Mouse (Mus musculus) adrenal gland, adult 2 months (tissue): ENCODE results near the gene Uvssa. TPM values are rescaled to one million over a fixed set of nuclear protein-coding genes. Genes with fewer than 3 reads are reported as not detected.

Source experiments
- DNase-seq: peaks from one replicate; pipeline ENCODE4 v3.0.0; 2021
- polyA plus RNA-seq: library from polyadenylated mRNA; depleted of rRNA; stranded (reverse); fragments of >200 nt; gene quantifications from 2 replicates; pipeline ENCODE4 v1.2.3, GENCODE M21; 2012
- total RNA-seq, 2 experiments: library from RNA; stranded (reverse); gene quantifications; 2 replicates each; pipeline ENCODE4 v1.2.3; 2021

Gene Uvssa
- total and polyA plus RNA-seq, 3 experiments: 3.6 to 6.9 (median 6.3) TPM

DNA sequence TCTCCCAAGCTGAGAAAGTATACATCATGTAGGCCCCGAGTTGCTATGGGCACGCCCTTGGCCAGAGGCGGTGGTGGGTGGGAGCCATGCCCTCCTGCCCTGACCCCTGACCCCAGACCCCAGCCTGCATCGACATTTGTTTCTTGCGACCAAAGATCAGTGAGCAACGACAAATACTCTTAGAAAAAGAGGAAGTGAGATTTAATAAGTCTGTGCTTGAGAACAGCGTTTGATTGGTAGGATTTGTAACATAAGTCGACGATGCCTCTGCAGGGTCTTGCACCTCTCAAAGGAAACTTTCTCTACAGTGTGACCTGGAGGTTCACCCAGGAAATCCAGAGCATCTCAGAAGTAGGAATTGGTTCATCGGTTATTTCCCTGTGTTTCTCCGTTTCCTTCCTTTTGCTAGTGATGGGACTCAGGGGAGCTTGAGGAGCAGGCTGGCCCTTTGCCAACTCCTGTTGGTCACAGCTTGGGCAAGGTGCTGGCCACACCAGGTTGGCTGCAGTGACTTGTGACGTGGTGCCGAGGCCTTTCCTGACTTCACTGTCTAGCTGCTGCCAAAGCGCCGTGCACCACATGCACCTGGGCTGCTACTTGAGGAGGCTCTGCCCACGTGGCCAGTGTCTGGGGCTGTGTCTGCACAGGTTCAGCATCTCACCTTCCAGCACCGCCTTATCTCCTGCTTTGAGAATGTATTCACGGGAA is 5.9 kb upstream of the Uvssa start:
- no peak for DNase-seq

DNA sequence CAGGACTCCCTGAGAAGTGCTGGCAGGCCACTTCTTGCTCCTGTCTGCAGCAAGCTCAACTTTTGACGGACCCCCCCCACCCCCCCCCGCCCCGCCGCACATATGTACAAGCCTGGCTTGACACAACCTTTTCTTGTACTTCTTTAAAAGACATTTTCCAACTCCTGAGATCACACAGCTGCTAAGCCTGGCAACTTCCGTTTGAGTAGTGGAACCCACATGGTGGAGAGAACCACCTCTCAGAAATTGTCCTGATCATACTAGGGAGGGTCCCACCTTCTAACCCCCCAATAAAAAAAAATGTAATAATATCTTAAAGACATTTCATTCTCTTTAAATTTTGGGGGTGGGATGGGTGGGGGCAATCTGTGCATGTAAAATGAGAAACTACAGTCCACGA is 1.2 kb upstream of the Uvssa start:
- no peak for DNase-seq

DNA sequence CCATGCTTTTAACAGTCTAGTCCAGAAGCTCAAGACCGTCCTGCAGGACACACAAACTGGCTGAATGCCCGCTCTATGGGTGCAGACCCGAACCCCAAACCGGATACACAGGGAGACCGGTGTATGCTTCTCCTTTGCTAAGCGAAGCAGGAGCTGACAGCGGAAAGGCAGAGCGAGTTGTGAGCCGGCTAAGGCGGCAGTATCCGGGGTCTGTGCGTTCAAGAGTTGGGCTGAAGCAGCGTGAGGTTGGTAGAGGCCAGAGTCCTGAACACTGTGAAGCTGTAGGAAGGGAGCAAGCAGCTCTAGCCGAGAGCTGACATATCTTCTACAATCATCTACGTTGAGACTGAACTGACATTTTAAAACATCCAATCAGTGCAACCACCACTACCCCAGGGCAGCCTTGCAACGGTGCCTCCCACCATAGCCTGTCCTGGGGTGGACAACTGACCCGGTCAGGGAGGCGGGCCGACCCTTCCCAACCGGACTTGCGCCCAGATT is 498 bp upstream of the Uvssa start:
- DNase-seq: no peak

DNA sequence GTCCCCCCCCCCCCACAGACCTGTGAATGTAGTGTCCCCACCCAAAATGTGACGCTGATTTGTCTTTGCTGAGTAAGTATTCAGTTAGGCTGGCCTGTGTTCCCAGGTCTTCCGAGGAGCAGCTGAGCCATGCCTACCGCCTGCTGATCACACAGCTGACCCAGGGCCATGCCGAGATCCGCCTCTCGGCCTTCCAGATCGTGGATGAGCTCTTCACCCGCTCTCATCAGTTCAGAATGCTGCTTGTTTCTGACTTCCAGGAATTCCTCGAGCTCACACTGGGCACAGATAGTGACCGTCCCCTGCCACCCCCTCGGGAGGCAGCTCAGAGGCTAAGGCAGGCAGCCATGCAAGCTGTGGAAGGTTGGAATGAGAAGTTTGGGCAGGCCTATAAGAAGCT is 9.2 kb downstream of the Uvssa start:
- DNase-seq: no peak

DNA sequence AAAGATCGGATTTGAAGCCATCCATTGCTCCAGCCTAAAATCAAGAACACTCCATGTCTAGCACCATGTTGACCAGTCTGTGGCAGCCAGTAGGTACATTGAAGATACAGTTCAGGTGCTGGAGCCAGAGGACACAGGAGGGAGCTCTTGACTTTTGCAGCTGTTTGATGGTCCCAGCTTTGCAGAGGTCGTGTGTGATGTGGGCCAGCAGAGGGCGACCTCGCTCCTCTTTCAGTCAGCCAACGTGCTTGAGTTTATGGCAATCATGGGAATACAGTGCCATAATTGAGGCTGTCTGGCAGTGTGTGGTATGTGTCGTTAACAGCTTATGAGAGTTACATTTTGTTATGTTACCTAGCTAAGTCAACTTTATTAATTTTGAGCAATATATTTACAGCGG is 15.5 kb downstream of the Uvssa start:
- DNase-seq: peak; percentile 79

DNA sequence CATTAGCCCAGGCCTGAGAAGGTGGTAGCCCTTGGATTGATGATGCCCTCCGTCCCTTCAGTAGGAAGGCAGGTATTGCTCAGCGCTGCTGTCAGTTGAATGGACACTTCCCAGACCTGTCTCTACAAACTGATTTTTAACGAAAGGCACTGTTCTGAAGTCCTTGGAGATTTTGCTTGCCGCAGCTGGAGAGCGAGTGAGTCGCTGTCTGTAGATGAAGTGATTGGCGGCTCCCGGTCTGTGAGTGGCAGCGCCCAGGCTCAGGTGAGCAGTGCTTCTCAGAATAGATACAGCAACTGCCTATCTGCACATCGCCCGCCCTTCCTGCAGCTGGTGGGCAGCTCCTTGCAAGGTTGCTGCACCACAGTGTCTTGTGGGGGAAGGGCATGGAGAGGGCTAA is 17.3 kb downstream of the Uvssa start:
- DNase-seq: no peak

DNA sequence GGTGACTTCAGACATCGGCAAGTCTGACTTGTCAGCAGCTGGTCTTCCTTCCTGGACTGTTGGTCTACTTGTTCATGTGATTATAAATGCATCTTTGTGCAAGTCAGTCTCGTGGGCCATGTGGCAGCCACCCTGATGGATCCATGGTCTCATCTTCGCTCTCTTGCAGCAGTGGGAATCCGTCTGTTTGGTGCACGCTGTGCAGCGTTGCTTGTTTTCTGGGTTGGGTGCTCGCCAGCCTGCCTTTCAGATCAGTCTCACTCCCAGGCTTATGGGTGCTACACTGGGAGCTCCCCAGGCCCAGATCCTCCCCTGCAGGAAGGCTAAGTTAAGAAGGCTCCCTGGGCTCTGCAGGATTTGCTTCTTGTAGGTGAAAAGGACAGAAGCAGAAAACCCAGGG is 18.5 kb downstream of the Uvssa start:
- no peak for DNase-seq

DNA sequence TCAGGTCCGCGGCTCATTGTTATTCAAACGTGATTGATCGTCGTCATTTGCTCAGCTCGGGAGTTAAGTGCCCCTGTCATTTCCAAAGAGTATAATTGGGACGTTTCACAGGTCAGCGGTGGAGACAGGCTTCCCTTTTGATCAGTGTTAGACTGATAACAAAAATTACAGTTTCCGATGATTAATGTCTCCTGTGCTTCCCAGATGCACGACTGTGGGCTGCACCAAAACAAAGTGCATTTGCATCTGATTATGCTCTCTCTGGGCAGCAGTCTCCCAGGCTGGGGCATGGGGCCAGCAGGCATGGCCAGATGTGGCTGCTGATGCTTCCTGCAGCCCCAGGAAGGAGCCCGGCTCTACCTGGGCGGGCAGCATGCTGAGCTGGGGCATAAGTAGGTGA is 22.5 kb downstream of the Uvssa start:
- DNase-seq: no peak

DNA sequence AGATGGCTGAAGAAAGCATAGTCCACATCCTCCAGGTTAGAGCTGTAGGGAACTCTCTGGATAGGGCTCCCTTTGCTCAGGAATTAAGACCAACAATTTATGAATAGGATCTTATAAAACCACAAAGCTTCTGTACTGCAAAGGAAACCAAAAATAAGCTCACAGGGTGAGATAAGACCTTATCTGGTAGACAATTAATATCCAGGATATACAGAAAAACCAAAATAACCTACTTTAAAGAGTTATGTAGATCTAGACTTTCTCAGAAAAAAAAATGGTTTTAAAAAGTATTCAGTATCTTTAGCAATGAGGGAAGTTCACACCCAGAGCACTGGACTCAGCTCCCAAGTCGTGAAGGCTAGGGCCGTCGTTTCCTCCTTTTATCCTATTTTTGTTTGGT is 42.0 kb downstream of the Uvssa start:
- DNase-seq: no peak

DNA sequence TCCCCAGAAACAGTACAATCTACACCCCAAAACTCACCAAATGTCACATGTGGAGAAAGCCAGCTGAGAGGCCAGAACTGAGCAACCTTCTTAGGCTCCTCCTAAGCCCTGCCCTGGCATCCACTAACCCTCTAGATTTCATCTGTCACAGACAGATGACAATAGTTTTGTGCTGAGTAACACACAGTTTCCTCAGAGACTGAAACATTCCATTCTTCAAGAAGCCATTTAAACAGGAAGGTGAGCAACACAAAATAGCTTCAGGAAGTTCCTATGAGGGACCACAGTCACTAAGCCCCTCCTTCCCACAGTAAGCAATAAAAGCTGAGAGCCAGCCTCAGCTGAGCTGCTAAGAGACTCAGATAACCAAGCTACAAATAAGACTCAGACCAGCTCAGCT is 49.1 kb downstream of the Uvssa start:
- no peak for DNase-seq

DNA sequence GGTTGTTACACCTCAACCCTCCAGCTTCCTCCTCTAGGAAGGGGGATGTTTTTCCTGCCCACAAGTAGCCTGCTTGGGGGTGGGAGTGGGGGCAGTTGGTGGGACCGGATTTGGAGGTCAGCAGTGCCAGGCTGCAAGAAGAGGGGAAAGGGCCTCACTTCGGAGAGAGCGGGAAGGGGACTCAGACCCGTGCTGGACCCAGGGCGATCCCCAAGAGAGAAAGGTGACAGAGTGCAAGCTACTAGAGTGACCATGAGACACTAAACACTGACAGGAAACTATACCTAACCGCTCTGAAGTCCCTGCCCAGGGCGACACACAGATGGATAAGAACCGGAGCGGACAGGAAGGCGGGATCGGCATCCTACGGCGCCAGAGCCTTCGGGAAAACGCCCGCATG is 51.8 kb downstream of the Uvssa start:
- DNase-seq: no peak

DNA sequence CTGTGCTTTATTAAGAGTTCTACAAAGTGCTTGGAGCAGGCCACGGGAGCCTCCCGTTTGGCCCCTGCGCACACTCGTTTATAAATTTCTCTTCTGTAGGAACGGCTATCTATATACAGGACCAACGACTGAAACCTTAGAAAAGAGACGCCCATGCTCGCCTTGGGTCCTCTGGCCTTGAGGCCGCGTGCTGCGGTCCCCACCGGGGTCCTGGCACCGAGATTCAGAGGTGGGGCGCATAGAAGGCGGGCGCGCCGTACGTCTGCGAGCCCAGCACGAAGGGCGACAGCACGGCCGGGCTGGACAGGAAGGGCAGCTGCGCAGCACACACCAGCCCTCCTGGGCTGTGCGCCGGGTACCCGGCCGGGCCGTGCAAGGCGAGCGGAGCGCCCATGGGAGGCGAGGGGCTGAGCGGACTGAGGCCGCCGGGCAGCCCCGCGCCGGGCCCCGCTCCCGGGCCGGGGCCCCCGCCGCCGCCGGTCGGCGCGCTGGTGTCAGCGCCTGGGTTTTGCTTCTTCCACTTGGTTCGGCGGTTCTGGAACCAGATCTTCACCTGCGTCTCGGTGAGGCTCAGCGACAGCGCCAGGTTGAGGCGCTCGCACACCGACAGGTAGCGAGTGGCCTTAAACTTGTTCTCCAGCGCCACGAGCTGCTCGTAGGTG is 52.3 kb downstream of the Uvssa start:
- DNase-seq: no peak

DNA sequence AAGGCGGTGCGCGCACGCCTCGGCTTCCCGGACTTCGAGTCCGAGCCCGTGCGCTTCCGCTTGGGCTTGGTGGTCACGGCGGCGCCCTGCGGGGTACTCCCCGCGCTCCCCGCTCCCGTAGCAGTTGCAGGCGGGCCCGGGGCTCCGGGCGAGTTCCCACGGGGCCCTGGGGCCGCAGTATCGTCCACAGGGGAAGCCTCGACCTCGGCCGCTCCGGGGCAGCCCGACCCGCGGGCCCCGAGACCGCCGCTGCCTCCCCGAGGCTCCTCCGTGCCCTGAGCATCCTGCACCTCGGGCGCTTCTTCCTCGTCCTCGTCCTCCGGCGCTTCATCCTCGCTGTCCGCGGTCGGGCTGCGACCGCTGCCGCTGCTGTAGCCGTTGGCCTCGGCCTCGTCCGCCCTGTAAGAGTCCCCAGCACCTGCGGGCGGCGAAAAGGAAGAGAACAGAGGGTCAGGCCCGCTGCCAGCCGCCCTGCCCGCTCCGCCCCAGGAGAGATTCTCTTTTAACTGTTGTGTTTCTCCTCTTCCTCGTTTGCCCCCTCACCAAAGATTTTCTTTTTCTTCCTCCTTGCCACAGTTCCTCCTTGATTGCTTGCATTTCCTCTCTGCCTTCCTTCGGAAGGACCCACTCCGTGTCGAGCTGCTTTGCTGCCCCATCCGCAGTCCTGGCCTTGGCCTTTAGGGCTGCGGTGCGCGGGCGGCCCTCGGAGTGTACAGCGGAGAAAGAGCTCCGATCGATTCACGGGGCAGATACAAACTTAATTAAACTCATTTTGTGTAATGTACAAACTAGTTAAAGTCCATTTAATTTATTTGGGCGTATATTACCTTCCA is 53.0 kb downstream of the Uvssa start:
- no peak for DNase-seq

DNA sequence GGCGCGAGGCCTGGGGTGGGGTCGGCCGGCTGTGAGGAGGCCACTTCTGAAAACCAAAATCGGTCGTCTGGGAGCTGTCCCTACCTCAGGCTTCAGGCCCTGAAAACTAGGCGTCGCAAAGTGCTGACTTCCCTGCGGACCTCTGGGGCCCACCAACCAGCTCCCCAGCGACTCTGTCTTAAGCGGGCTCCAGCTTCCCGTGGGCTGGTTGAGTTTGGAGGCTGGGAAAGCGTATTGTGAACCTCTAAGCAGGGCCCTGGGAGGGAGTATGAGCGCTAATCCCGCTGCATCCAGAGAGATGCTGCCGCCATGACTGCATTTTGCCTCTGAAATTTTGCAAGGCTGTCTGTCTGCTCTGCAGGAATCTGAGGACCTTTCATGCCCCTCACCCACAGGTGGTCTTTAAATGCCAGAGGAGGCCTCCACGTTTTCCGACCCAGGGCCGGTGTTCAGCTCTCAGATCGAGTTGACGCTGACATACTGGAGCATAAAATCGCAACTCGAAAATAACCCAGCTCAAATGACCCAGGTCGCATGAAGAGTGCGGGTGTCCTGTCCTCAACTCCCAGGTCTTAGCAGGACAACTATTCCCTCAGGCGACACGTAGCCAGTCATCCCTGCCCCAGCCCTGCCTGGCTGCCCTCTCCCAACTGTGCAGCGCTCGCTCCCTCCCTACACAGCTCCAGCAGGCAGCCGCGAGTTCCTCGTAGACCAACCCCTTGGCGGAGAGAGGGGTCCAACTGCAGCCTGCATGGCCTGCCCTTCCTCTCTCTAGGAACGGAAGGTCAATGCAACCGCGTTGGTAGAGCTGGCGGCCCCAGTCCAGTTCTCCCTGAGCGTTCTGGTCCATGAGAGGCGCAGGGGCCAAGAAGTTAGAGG is 53.9 kb downstream of the Uvssa start:
- DNase-seq: no peak

DNA sequence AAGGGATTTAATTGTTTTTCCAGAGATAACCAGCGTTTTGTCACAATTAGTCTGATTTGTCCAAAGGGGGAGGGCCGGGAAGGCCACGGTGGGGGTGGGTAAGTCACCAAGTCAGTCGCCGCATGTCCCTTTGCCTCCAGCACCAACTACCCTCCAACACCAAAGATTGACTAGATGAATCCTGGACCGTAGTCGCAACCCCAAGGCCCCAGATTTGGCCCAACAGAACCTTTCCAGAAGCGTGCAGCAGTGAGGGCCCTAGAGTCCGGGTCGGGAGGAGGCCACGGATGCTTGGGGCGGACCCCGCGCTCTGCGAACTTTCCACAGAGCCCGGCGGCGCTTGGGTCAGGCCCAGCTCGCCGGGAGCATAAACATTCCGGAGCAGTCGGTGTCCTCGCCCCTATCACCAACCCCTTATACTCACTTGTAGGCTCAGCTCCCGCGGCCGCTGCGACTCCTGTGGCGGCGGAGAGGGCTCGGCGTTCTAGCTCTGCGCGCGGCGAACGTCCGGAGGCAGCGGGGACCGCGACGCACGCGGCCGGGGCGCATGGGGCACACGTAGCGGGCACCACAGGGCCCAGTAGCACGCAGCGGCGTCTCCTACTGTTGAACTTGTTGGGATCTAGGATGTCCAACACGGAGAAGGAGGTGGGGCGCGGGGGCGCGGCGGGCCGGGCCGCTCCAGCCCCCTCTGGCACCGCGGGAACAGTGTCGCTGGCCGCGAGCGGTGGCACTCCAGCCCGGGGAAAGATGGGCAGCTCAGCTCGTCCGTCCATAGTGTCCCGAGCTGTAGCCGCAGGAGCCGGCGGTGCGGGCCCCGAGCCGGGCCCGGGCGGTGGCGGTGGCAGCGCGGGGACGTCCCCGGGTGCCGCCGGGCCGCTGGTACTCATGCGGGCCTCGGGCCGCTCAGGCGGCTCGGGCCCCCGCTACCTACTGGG is 55.1 kb downstream of the Uvssa start, which contains the start of gene Nkx1-1:
Nkx1-1 (minus strand) TSS at position 776 of the 938 bp plus-strand sequence.
- DNase-seq: no peak

DNA sequence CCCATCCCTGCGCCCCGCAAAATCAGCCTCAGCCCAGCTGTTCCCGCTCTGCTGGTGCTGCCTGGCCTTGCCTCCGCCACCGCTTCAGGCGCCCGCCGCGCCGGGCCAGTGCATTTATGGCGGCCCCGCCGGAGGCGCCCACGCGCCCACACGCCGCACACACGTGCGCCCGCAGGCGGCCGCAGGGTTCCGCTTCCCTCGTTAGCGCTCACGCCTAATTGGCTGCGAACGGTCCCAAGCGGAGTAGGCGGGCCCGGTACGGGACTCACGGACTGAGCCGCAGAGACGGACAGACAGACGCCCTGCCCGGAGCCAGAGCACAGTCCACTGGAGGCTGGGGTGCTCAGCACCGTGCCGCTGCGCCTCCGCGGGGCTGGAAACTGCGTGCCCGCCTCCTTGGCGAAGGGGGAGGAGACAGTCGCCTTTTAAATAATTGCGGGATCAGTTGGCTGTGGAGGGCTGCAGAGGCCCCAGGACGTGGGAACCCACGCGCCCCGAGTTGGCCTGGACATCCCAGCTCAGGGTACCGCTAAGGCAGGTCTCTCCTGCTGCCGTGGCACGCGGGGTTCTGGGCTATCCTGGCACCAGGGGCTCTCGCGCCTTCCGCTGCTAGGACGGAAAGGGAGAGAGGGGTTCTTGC is 55.9 kb downstream of the Uvssa start:
- DNase-seq: no peak

DNA sequence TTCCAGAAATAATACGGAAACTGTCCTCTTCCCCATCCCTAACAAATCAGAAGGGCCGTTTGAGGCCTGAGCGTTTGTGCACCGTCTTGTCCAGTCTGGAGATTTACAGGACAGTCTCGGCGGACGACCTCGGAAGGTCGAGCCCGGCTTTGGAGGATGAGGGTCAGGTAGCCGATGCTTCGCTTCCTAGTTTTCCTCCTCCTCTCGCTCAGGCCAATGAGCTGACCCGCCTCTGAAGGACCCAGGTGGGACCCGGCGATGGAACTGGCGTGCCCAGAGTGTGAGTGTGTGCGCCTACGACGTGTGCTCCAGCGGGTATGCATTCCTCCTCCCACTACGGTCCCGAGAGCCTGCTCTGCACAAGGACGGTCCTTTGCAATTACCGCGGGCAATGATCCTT is 56.8 kb downstream of the Uvssa start:
- no peak for DNase-seq

DNA sequence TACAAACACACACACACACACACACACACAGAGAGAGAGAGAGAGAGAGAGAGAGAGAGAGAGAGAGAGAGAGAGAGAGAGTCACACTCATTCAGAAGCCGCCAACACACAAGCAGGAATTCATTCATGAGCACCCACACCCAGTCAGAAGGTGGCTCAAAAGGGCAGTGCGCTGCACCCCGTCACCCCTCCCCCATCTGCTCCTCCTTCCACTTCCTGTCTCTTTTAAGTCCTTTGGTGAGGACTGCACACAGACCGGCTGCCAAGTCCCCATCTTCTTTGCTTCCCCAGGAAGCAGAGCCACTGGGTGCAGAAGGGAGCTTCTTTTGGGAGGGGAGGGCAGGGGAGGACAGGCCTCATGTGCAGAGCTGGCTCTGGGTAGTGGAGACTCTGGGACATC is 57.6 kb downstream of the Uvssa start:
- DNase-seq: no peak

DNA sequence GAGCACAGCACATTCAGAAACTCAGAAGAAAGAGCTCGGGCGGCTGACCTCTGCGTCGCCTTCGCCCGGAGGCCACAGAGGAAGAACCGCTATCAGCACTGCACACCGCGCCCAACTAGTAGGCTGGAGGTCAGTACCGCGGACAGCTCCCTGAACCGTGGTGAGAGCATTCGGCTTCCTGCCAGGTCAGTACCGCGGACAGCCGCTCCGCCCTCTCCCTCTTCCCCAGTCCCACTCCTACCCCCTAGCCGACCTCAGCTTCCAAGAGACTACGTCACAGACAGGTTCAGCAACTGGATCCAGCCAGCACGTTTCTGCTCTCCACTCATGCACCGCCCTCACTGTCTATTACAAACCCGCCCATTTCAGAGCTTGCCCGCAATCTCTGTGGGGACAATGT is 59.9 kb downstream of the Uvssa start:
- DNase-seq: peak; percentile 91
